Mouse (Mus musculus) embryonic facial prominence, embryonic 11.5 days (tissue): ENCODE measurements around the gene Zfp575. TPM values are rescaled to one million over a fixed set of nuclear protein-coding genes. Genes with fewer than 3 reads are reported as not detected.

Experiments used
- ATAC-seq: fragments of 200-750 bp; cut with Nextera tagmentation; replicated peaks from 2 replicates; pipeline ENCODE4 v1.8.0; 2017; ENCODE audit warnings: low read depth; ENCODE audit not compliant: insufficient number of reproducible peaks, low FRiP score, low TSS enrichment
- DNase-seq: peaks from one replicate; pipeline ENCODE4 v3.0.0-alpha.2; 2015; ENCODE audit warnings: low spot score
- H3K27ac ChIP-seq: fragments of 300-500 bp; sonication (generic); replicated peaks from 2 replicates; pipeline ENCODE4 v1.5.1; 2014; ENCODE audit warnings: mild to moderate bottlenecking, low read depth, low read length, control low read depth
- H3K27me3 ChIP-seq: fragments of 300-500 bp; sonication (generic); 2 replicates; pipeline ENCODE4 v1.6.1; 2014; ENCODE audit warnings: mild to moderate bottlenecking, low read length, moderate library complexity, mixed read lengths; ENCODE audit not compliant: control insufficient read depth, insufficient read depth
- H3K36me3 ChIP-seq: fragments of 300-500 bp; sonication (generic); replicated peaks from 2 replicates; pipeline ENCODE4 v1.6.1; 2014; ENCODE audit warnings: low read depth, mild to moderate bottlenecking, low read length, moderate library complexity, mixed read lengths; ENCODE audit not compliant: control insufficient read depth, insufficient read depth
- H3K4me1 ChIP-seq: fragments of 300-500 bp; sonication (generic); 2 replicates; pipeline ENCODE4 v1.6.1; 2014; ENCODE audit warnings: low read length, mixed read lengths; ENCODE audit not compliant: control insufficient read depth, insufficient read depth
- H3K4me2 ChIP-seq: fragments of 300-500 bp; sonication (generic); 2 replicates; pipeline ENCODE4 v1.6.1; 2014; ENCODE audit warnings: low read depth, mild to moderate bottlenecking, control low read depth, low read length, moderate library complexity
- H3K4me3 ChIP-seq: fragments of 300-500 bp; sonication (generic); 2 replicates; pipeline ENCODE4 v1.5.1; 2014; ENCODE audit warnings: low read depth, low read length, control low read depth
- H3K9ac ChIP-seq: fragments of 300-500 bp; sonication (generic); replicated peaks from 2 replicates; pipeline ENCODE4 v1.6.1; 2014; ENCODE audit warnings: mild to moderate bottlenecking, control low read depth, low read length
- H3K9me3 ChIP-seq: fragments of 300-500 bp; sonication (generic); replicated peaks from 2 replicates; pipeline ENCODE4 v1.6.1; 2016; ENCODE audit warnings: mild to moderate bottlenecking, low read length, inconsistent platforms, mixed read lengths; ENCODE audit not compliant: control insufficient read depth
- WGBS: fragments of 180-500 bp; shearing (Covaris S2); extraction: QIAGEN DNeasy Blood & Tissue Kit; methylation state at CpG from one replicate; pipeline ENCODE4 v1.1.7; 2014; 5-methylcytosine and 5-hydroxymethylcytosine counted together
- polyA plus RNA-seq: library from polyadenylated mRNA; unstranded; fragments of >200 nt; fragmentation: Nextera tagmentation; extraction: Ambion mirVana; gene quantifications from 2 replicates; pipeline ENCODE4 v1.2.1, GENCODE M21; 2014

Zfp575 gene
- polyA plus RNA-seq, 1 experiment from 2014 or later, result 0.91 TPM

- Histone ChIP-seq H3K4me1 (no peaks in the 10 kb centered on the region), H3K27ac (no peak overlapping the region), H3K4me2 (no peak overlapping the region), H3K9ac (no peak overlapping the region), H3K27me3 (0 out of 2 replicates have a peak, but pooled peaks cover 2% of the 10 kb centered on the region), H3K9me3 (no peaks in the 10 kb centered on the region), H3K4me3 (no peak overlapping the region), H3K36me3 (no peaks in the 10 kb centered on the region)
- WGBS, result 78% methylated on average over 4 of the region's 4 CpGs
- DNase-seq (no peak), ATAC-seq (no peak)
Observed at GRCm38 (mm10) chr7:24598121-24598520, 10.7 kb upstream of the Zfp575 start.

- H3K9ac ChIP-seq, result no peak overlapping the region
- DNase-seq (no peak), ATAC-seq (no peak)
- no peaks in the 10 kb centered on the region for H3K4me1 ChIP-seq
- 64% methylated on average over 2 of the region's 2 CpGs for WGBS
- 0 out of 2 replicates have a peak, but pooled peaks cover 2% of the 10 kb centered on the region for H3K27me3 ChIP-seq
- H3K9me3 ChIP-seq, result no peaks in the 10 kb centered on the region
- no peaks in the 10 kb centered on the region for H3K36me3 ChIP-seq
- H3K27ac ChIP-seq, result no peak overlapping the region
- H3K4me3 ChIP-seq, result no peak overlapping the region
- H3K4me2 ChIP-seq, result no peak overlapping the region
Observed at GRCm38 (mm10) chr7:24595464-24595863, 8.0 kb upstream of the Zfp575 start.

- Histone ChIP-seq H3K9ac (peak overlapping the region; percentile 74), H3K4me2 (peak overlapping the region; percentile 76), H3K4me3 (peak overlapping the region; percentile 66), H3K27ac (no peak overlapping the region), H3K9me3 (no peaks in the 10 kb centered on the region), H3K4me1 (no peaks in the 10 kb centered on the region), H3K27me3 (0 out of 2 replicates have a peak, but pooled peaks cover 2% of the 10 kb centered on the region), H3K36me3 (no peaks in the 10 kb centered on the region)
- DNase-seq (peak; percentile 36), ATAC-seq (peak; percentile 46)
- WGBS, result 1% methylated on average over 13 of the region's 13 CpGs
Observed at GRCm38 (mm10) chr7:24594309-24594803, 6.9 kb upstream of the Zfp575 start.

- H3K9ac ChIP-seq, result peak overlapping the region; percentile 74
- peak overlapping the region; percentile 76 for H3K4me2 ChIP-seq
- no peaks in the 10 kb centered on the region for H3K9me3 ChIP-seq
- H3K27me3 ChIP-seq, result 0 out of 2 replicates have a peak, but pooled peaks cover 2% of the 10 kb centered on the region
- no peak overlapping the region for H3K27ac ChIP-seq
- peak; percentile 92 for ATAC-seq
- peak overlapping the region; percentile 66 for H3K4me3 ChIP-seq
- H3K4me1 ChIP-seq, result no peaks in the 10 kb centered on the region
- peak; percentile 82 for DNase-seq
- 2% methylated on average over 39 of the region's 39 CpGs for WGBS
- H3K36me3 ChIP-seq, result no peaks in the 10 kb centered on the region
Observed at GRCm38 (mm10) chr7:24593621-24594308, 6.3 kb upstream of the Zfp575 start.

GRCm38 (mm10) chr7:24592781-24593180 is 5.3 kb upstream of the Zfp575 start:
- no peaks in the 10 kb centered on the region for H3K9me3 ChIP-seq
- 80% methylated on average over 6 of the region's 6 CpGs for WGBS
- no peak overlapping the region for H3K9ac ChIP-seq
- DNase-seq, result no peak
- H3K36me3 ChIP-seq, result no peaks in the 10 kb centered on the region
- H3K4me2 ChIP-seq, result no peak overlapping the region
- H3K27me3 ChIP-seq, result 0 out of 2 replicates have a peak, but pooled peaks cover 2% of the 10 kb centered on the region
- H3K27ac ChIP-seq, result no peak overlapping the region
- H3K4me3 ChIP-seq, result no peak overlapping the region
- no peak for ATAC-seq
- H3K4me1 ChIP-seq, result no peaks in the 10 kb centered on the region

- no peak overlapping the region for H3K9ac ChIP-seq
- no peaks in the 10 kb centered on the region for H3K9me3 ChIP-seq
- no peak for DNase-seq
- H3K4me1 ChIP-seq, result no peaks in the 10 kb centered on the region
- 61% methylated on average over 4 of the region's 4 CpGs for WGBS
- no peaks in the 10 kb centered on the region for H3K36me3 ChIP-seq
- H3K4me3 ChIP-seq, result no peak overlapping the region
- no peak overlapping the region for H3K4me2 ChIP-seq
- no peak overlapping the region for H3K27ac ChIP-seq
- 0 out of 2 replicates have a peak, but pooled peaks cover 2% of the 10 kb centered on the region for H3K27me3 ChIP-seq
- no peak for ATAC-seq
Observed at GRCm38 (mm10) chr7:24592163-24592562, 4.7 kb upstream of the Zfp575 start.

GRCm38 (mm10) chr7:24591735-24592134 is 4.3 kb upstream of the Zfp575 start:
- no peak overlapping the region for H3K4me2 ChIP-seq
- WGBS, result 66% methylated on average over 5 of the region's 5 CpGs
- no peaks in the 10 kb centered on the region for H3K36me3 ChIP-seq
- peaks cover 5% of the 10 kb centered on the region for H3K27me3 ChIP-seq
- no peaks in the 10 kb centered on the region for H3K9me3 ChIP-seq
- H3K4me1 ChIP-seq, result no peaks in the 10 kb centered on the region
- H3K27ac ChIP-seq, result no peak overlapping the region
- no peak overlapping the region for H3K9ac ChIP-seq
- DNase-seq (no peak), ATAC-seq (no peak)
- no peak overlapping the region for H3K4me3 ChIP-seq

- H3K4me2 ChIP-seq, result no peak overlapping the region
- H3K9me3 ChIP-seq, result no peaks in the 10 kb centered on the region
- no peak overlapping the region for H3K9ac ChIP-seq
- H3K4me3 ChIP-seq, result no peak overlapping the region
- H3K27ac ChIP-seq, result no peak overlapping the region
- peaks cover 25% of the 10 kb centered on the region for H3K27me3 ChIP-seq
- no peaks in the 10 kb centered on the region for H3K4me1 ChIP-seq
- no peaks in the 10 kb centered on the region for H3K36me3 ChIP-seq
- DNase-seq (no peak), ATAC-seq (no peak)
- WGBS, result 89% methylated on average over 13 of the region's 13 CpGs
Observed at GRCm38 (mm10) chr7:24588336-24588735, 895 bp upstream of the Zfp575 start.
